Mouse (Mus musculus): ENCODE measurements at regions not wholly inside any gene's neighbourhood (a gene's known extent, or its start where the extent isn't known, plus 50 kb on each side); places are given as distances from the start of the nearest gene placed in this dataset.

- no peak for ATAC-seq
- H3K4me3 ChIP-seq (replicated peaks), result no peak overlapping the region
- no peaks in the 10 kb centered on the region for H3K36me3 ChIP-seq
- no peak overlapping the region for H3K27ac ChIP-seq
- no peaks in the 10 kb centered on the region for H3K27me3 ChIP-seq (replicated peaks)
- WGBS, result 69% methylated on average over 5 of the region's 5 CpGs
- H3K4me1 ChIP-seq (replicated peaks), result no peaks in the 10 kb centered on the region
- H3K9me3 ChIP-seq, result no peaks in the 10 kb centered on the region
- no peak overlapping the region for H3K4me2 ChIP-seq (replicated peaks)
- H3K9ac ChIP-seq, result no peak overlapping the region
Measured at GRCm38 (mm10) chr8:28267277-28267676, 819.8 kb downstream of the Poteg start.

GRCm38 (mm10) chr8:28284257-28284656 lies 836.8 kb downstream of the Poteg start:
- Histone ChIP-seq H3K9me3 (no peaks in the 10 kb centered on the region), H3K4me1 (replicated peaks) (no peaks in the 10 kb centered on the region), H3K36me3 (no peaks in the 10 kb centered on the region), H3K27me3 (replicated peaks) (no peaks in the 10 kb centered on the region), H3K4me3 (replicated peaks) (no peak overlapping the region), H3K4me2 (replicated peaks) (no peak overlapping the region), H3K27ac (no peak overlapping the region), H3K9ac (no peak overlapping the region)
- ATAC-seq, result no peak
- WGBS, result 71% methylated on average over 2 of the region's 2 CpGs

- H3K27me3 ChIP-seq (replicated peaks), result no peaks in the 10 kb centered on the region
- no peak overlapping the region for H3K9ac ChIP-seq
- no peaks in the 10 kb centered on the region for H3K36me3 ChIP-seq
- no peak overlapping the region for H3K4me3 ChIP-seq (replicated peaks)
- no peak overlapping the region for H3K4me2 ChIP-seq (replicated peaks)
- no peak overlapping the region for H3K27ac ChIP-seq
- WGBS, result 67% methylated on average over 5 of the region's 5 CpGs
- no peaks in the 10 kb centered on the region for H3K9me3 ChIP-seq
- H3K4me1 ChIP-seq (replicated peaks), result no peaks in the 10 kb centered on the region
- ATAC-seq, result no peak
Measured at GRCm38 (mm10) chr8:28298896-28299793, 851.7 kb downstream of the Poteg start.

GRCm38 (mm10) chr8:28317081-28317480 lies 869.6 kb downstream of the Poteg start:
- H3K4me2 ChIP-seq (replicated peaks), result no peak overlapping the region
- H3K9me3 ChIP-seq, result no peaks in the 10 kb centered on the region
- ATAC-seq, result no peak
- H3K4me3 ChIP-seq (replicated peaks), result no peak overlapping the region
- H3K36me3 ChIP-seq, result no peaks in the 10 kb centered on the region
- H3K4me1 ChIP-seq (replicated peaks), result no peaks in the 10 kb centered on the region
- no peak overlapping the region for H3K9ac ChIP-seq
- no peak overlapping the region for H3K27ac ChIP-seq
- 57% methylated on average over 1 of the region's 1 CpGs for WGBS
- no peaks in the 10 kb centered on the region for H3K27me3 ChIP-seq (replicated peaks)

- Histone ChIP-seq H3K27ac (no peak overlapping the region), H3K36me3 (no peaks in the 10 kb centered on the region), H3K9ac (no peak overlapping the region), H3K4me2 (replicated peaks) (no peak overlapping the region), H3K9me3 (no peaks in the 10 kb centered on the region), H3K27me3 (replicated peaks) (no peaks in the 10 kb centered on the region), H3K4me1 (replicated peaks) (no peaks in the 10 kb centered on the region), H3K4me3 (replicated peaks) (no peak overlapping the region)
- WGBS, result 92% methylated on average over 1 of the region's 1 CpGs
- ATAC-seq, result no peak
Measured at GRCm38 (mm10) chr8:28333388-28333787, 885.9 kb downstream of the Poteg start.

GRCm38 (mm10) chr8:28337484-28337883 lies 890.0 kb downstream of the Poteg start:
- ATAC-seq, result no peak
- H3K4me1 ChIP-seq (replicated peaks), result no peaks in the 10 kb centered on the region
- no peak overlapping the region for H3K4me2 ChIP-seq (replicated peaks)
- no peaks in the 10 kb centered on the region for H3K9me3 ChIP-seq
- H3K27ac ChIP-seq, result no peak overlapping the region
- H3K27me3 ChIP-seq (replicated peaks), result no peaks in the 10 kb centered on the region
- H3K4me3 ChIP-seq (replicated peaks), result no peak overlapping the region
- no peak overlapping the region for H3K9ac ChIP-seq
- WGBS, result 79% methylated on average over 4 of the region's 4 CpGs
- H3K36me3 ChIP-seq, result no peaks in the 10 kb centered on the region

- Histone ChIP-seq H3K27me3 (replicated peaks) (no peaks in the 10 kb centered on the region), H3K9me3 (no peaks in the 10 kb centered on the region), H3K9ac (no peak overlapping the region), H3K27ac (no peak overlapping the region), H3K4me3 (replicated peaks) (no peak overlapping the region), H3K36me3 (no peaks in the 10 kb centered on the region), H3K4me2 (replicated peaks) (no peak overlapping the region), H3K4me1 (replicated peaks) (no peaks in the 10 kb centered on the region)
- WGBS, result 89% methylated on average over 11 of the region's 11 CpGs
- no peak for ATAC-seq
Measured at GRCm38 (mm10) chr8:28341236-28341635, 893.8 kb downstream of the Poteg start.

- no peak overlapping the region for H3K9ac ChIP-seq
- no peak overlapping the region for H3K4me3 ChIP-seq (replicated peaks)
- ATAC-seq, result no peak
- H3K36me3 ChIP-seq, result no peaks in the 10 kb centered on the region
- no peak overlapping the region for H3K27ac ChIP-seq
- no peak overlapping the region for H3K4me2 ChIP-seq (replicated peaks)
- H3K27me3 ChIP-seq (replicated peaks), result no peaks in the 10 kb centered on the region
- no peaks in the 10 kb centered on the region for H3K4me1 ChIP-seq (replicated peaks)
- H3K9me3 ChIP-seq, result no peaks in the 10 kb centered on the region
Measured at GRCm38 (mm10) chr8:28366470-28366869, 919.0 kb downstream of the Poteg start.

GRCm38 (mm10) chr8:28367361-28367760 lies 919.9 kb downstream of the Poteg start:
- 77% methylated on average over 3 of the region's 3 CpGs for WGBS
- no peak for ATAC-seq
- Histone ChIP-seq H3K4me2 (replicated peaks) (no peak overlapping the region), H3K36me3 (no peaks in the 10 kb centered on the region), H3K27me3 (replicated peaks) (no peaks in the 10 kb centered on the region), H3K4me3 (replicated peaks) (no peak overlapping the region), H3K9me3 (no peaks in the 10 kb centered on the region), H3K4me1 (replicated peaks) (no peaks in the 10 kb centered on the region), H3K9ac (no peak overlapping the region), H3K27ac (no peak overlapping the region)

GRCm38 (mm10) chr8:28371752-28372151 lies 924.3 kb downstream of the Poteg start:
- no peak overlapping the region for H3K4me2 ChIP-seq (replicated peaks)
- no peak overlapping the region for H3K4me3 ChIP-seq (replicated peaks)
- H3K36me3 ChIP-seq, result no peaks in the 10 kb centered on the region
- H3K27ac ChIP-seq, result no peak overlapping the region
- 70% methylated on average over 1 of the region's 1 CpGs for WGBS
- no peaks in the 10 kb centered on the region for H3K9me3 ChIP-seq
- H3K4me1 ChIP-seq (replicated peaks), result no peaks in the 10 kb centered on the region
- no peak overlapping the region for H3K9ac ChIP-seq
- H3K27me3 ChIP-seq (replicated peaks), result no peaks in the 10 kb centered on the region
- ATAC-seq, result no peak

GRCm38 (mm10) chr8:28400141-28400540 lies 952.7 kb downstream of the Poteg start:
- Histone ChIP-seq H3K4me3 (replicated peaks) (no peak overlapping the region), H3K4me2 (replicated peaks) (no peak overlapping the region)
- WGBS, result 61% methylated on average over 1 of the region's 1 CpGs

GRCm38 (mm10) chr8:28427544-28428135 lies 980.2 kb downstream of the Poteg start:
- Histone ChIP-seq H3K27me3 (replicated peaks) (no peaks in the 10 kb centered on the region), H3K4me2 (replicated peaks) (no peak overlapping the region), H3K9me3 (no peaks in the 10 kb centered on the region), H3K27ac (no peak overlapping the region), H3K4me1 (replicated peaks) (no peaks in the 10 kb centered on the region), H3K9ac (no peak overlapping the region), H3K4me3 (replicated peaks) (no peak overlapping the region), H3K36me3 (no peaks in the 10 kb centered on the region)
- ATAC-seq, result no peak
- 68% methylated on average over 7 of the region's 7 CpGs for WGBS

More at GRCm38 (mm10) chr8:28400141-28400540, 952.7 kb downstream of the Poteg start:
- H3K9me3 ChIP-seq, result no peaks in the 10 kb centered on the region
- H3K9ac ChIP-seq, result no peak overlapping the region
- H3K27me3 ChIP-seq (replicated peaks), result no peaks in the 10 kb centered on the region
- H3K27ac ChIP-seq, result no peak overlapping the region
- H3K4me1 ChIP-seq (replicated peaks), result no peaks in the 10 kb centered on the region
- ATAC-seq, result no peak
- no peaks in the 10 kb centered on the region for H3K36me3 ChIP-seq

GRCm38 (mm10) chr8:28473190-28473589 lies 1025.7 kb downstream of the Poteg start:
- ATAC-seq, result no peak
- no peak overlapping the region for H3K4me3 ChIP-seq (replicated peaks)
- H3K4me2 ChIP-seq (replicated peaks), result no peak overlapping the region
- H3K27me3 ChIP-seq (replicated peaks), result no peaks in the 10 kb centered on the region
- no peaks in the 10 kb centered on the region for H3K4me1 ChIP-seq (replicated peaks)
- WGBS, result 77% methylated on average over 2 of the region's 2 CpGs
- no peaks in the 10 kb centered on the region for H3K9me3 ChIP-seq
- H3K27ac ChIP-seq, result no peak overlapping the region
- no peaks in the 10 kb centered on the region for H3K36me3 ChIP-seq
- no peak overlapping the region for H3K9ac ChIP-seq
